Mouse (Mus musculus): ENCODE data around the gene Pidd1.
A peak's percentile ranks its signal among the peaks of the same experiment; 100 is the strongest.
"Not testable (repeated sequence)": the region's sequence is repeated elsewhere in the genome, so short reads cannot be mapped to it uniquely, and the experiment has no call there.

Pidd1 gene

DNA sequence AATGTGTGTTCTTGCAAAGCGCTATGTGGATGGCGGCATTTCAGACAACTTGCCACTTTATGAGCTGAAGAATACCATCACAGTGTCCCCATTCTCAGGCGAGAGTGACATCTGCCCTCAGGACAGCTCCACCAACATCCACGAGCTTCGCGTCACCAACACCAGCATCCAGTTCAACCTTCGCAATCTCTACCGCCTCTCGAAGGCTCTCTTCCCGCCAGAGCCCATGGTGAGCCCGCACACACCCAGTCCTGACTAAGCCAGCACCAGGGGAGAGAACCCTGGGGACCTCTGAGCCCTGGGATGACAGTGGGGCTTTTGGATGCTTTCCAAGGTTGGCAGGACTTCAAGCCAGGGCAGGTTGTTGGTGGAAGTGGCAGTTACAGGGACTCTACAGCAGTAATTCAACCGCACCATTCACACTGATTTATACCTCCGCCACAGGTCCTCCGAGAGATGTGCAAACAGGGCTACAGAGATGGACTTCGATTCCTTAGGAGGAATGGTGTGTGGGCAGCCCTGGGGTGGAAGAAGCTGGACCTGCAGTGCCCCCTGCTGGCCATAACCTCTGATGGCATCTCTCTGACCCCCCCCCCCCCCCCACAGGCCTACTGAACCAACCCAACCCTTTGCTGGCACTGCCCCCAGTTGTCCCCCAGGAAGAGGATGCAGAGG lies 14.3 kb upstream of the Pidd1 start:
- DNase-seq: peak; percentile 50 to 72

DNA sequence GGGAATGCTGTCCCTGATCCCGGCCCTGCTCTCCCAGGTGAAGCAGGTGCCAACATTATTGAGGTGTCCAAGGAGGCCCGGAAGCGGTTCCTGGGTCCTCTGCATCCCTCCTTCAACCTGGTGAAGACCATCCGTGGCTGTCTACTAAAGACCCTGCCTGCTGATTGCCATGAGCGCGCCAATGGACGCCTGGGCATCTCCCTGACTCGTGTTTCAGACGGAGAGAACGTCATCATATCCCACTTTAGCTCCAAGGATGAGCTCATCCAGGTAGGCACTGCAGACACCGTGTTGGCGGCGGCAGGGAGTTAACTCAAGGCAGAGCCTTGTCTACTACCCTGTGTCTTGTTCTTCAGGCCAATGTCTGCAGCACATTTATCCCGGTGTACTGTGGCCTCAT lies 13.4 kb upstream of the Pidd1 start:
- DNase-seq: peak; percentile 4 to 27

DNA sequence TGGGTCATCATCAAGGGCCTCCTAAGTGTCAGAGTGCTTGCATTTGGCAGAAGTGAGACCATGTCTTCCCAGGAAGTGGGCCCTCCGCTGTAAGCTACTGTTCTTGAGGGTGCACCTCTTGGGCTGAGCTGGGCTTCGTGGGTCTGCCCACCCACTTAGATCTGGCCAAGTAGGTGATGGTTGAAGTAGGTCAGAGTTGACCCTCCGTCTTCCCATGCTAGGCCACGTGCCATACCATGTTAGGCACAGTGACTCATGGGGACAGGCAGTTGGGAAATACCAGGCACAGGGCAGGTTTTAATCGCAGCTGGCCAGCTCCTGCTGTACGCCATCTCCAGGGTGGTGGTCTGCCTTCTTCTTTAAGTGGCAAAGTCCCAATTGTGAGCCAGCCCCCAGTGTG lies 12.9 kb upstream of the Pidd1 start:
- peak in 1 of 2 experiments; percentile 55 for DNase-seq

DNA sequence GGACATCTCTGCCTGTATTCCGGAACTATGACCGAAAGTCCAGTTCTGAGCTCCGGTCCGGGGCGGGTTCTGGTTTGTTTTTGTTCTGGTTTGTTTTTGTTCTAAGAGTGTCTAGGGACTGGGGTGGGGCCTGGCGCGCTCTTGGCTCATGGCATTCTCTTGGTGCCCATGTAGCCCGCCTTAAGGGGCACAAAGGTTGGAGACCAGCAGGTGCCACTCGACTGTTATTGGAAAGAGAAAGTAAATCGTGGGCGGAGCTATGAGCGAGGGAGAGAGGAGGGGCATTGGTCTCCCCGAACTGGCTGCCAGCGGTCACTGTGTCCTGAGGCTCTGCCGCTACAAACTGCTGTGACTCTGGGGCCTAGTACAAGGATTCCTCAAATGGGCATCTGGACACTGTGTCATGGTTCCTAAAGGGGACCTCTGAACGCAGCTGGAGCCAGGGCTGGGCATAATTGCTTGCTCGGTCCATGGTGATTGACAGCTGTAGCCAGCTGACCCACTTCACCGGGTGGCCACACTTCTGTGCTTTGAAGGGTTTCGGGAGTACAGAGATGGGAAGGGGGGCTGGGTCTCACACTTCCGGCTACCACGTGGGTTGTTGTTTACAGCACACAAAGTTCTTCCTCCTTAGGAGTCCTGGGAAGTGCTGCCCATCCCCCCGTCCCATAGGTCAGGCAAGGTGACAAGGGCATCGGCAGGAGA lies 11.9 kb upstream of the Pidd1 start:
- peak; percentile 78 to 86 for DNase-seq

DNA sequence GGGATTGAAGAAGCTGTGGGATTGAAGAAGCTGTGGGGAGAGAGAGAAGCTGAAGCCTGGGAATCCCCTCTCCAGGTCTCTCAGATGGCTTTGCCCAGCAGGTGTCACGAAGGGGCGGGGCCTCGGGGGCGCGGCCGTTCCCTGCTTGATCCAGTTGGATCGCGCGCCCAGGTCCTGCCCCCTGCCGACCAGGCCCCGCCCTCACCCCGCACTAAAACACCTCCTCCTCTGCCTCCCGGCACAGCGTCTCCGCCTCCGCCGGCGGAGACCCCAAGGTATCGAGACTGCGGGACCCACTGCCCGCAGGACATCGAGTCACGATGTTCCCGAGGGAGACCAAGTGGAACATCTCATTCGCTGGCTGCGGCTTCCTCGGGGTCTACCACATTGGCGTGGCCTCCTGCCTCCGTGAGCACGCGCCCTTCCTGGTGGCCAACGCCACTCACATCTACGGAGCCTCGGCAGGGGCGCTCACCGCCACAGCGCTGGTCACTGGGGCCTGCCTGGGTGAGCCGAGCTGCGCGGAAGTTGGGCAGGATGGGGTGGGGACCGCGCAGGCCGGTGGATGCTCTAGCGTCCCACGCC lies 11.2 kb upstream of the Pidd1 start, which contains the start of gene Pnpla2:
Pnpla2 (plus strand) TSS at position 232 of the 585 bp plus-strand sequence.
- DNase-seq: peak; percentile 97 to 98

DNA sequence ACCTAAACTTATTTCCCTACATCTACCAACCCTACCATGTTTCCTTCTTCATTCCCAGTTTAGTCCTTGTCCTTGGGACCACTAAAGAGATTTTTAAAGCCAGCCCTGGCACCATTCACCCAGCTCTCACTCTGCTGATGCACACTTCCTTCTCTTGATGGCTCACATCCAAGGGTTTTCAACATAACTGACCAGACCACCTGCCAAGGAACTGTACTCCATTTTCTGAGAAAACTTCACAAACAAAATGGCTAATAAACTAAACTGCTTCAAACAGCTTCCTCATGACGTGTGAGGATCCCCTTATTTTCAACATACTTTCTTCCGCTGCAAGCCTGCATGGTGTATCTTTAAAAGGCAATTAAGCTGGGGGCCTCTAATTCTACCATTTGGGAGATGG lies 9.8 kb upstream of the Pidd1 start:
- peak in 1 of 2 experiments; percentile 4 for DNase-seq

DNA sequence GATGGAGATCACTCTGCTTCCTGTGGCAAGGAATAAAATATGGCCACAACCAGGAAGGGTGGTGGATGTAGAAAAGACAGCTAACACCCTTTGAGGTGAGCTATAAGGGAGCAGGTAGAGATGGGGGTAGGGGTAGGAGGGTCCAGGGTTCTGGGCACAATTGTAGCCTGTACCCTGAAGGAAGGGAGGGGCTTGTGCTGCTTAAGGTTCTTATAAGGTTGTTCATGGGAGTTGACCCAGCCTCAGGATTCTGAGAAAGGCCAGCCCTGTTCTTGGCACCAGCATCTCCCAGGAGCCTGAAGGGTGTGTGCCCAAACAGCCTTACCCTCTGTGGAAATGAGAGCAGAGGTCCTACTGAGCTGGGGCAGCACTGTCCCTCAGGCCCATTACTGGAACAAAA lies 8.1 kb upstream of the Pidd1 start:
- no peak for DNase-seq

DNA sequence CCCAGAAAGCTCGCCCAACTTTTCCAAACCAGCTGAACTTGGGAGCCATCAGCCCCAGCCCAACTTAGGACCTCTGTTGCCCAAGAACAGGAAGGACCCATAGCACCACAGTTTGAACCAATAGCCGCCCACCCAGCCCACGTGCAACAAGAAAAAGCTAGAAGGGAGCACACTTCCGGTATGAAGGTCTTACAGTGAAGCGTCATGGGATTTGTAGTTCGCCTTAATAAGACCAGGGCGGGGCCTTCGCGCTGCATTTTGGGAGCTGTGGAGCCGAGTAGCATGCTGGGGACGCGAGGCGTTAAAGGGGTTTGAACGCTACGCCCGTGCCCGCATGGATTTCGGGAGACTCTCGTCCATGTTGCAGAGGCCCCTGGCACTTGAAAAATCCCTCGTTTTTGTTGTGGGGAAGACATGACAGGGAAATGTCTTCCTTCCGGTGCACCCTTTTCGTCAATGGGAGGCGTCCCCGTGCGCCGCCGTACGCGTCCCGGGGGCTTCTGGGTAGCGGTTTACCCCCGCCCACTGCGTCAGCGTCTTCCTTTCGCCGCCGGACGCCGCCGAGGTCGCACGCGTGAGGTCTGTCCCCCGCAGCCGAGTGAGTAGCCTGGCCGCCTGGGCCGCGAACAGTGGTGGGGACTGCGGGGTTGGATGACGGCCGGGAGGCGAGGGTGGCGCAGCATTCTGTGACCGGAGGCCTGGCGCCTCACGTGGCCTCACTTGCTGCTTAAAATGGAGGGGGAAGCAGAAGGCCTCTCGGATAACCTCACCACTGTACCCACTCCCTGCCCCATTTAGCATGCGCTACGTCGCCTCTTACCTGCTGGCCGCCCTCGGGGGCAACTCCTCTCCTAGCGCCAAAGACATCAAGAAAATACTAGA lies 3.5 kb upstream of the Pidd1 start, which contains the start of gene Rplp2:
Rplp2 (plus strand) TSS at position 261 of the 882 bp plus-strand sequence.
- DNase-seq: peak; percentile 95 to 96

DNA sequence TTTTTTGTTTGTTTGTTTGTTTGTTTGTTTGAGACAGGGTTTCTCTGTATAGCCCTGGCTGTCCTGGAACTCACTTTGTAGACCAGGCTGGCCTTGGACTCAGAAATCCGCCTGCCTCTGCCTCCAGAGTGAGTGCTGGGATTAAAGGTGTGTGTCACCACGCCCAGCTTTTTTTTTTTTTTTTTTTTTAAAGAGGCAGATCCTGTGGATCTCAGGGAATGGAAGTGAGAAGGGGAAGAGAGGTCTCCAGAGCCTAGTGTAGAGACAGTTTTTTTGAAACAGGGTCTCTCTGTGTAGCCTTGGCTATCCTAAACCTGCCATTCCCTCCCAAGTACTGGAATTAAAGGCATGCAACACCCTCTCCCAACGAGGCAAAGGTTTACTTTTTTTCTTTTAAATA lies 2.5 kb upstream of the Pidd1 start:
- DNase-seq: not testable (repeated sequence)

DNA sequence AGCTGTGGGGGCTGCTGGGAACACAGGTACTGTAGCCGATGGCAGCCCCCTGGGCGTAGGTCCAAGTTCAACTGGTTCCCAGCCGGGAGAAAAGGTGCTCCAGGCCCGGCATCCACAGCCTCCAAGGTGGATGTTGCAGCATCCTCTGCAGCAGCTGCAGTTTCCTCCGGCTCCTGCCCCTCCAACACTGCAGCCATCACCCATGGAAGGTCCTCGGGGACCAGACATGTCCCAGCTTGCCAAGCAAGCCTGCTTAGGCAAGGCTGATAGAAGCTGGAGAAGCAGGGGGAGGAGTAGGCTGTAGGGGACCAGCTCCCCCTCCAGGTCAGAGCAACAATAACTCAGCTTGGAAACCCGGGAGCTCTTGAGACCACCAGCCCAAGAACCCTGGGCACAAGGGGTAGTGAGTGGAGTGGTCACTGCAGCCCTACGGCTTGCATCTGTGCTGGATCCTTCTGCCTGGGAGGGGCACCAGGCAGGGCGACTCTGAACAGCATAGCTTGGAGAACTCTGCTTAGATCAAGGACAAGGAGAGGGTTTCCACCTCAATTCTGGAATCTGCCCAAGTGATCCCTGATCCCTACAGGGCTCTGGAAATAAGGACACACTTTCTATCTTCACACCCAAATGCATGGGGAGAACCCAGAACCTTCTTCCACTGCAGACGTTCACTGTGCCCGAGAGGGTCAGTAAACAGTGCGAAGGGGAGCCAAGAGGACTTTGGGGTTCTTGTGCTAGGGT lies 574 bp downstream of the Pidd1 start:
- peak; percentile 46 to 48 for DNase-seq

DNA sequence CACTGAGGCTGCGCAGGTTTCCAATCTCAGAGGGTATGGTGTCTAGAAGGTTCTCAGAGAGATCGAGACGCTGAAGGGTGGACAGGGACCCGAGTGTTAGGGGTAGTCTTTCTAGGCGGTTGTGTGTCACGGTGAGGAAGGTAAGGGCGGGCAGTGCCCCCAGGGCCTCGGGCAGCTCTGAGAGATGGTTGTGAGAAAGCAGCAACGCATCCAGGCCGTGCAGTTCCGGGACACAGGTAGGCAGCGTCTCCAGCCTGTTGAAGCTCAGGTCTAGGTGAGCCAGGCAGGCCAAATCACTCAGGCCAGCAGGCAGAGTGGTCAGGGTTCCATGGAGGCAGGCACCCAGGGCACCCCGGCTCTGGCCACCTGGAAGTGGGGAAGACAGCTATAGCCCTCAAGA lies 1.6 kb downstream of the Pidd1 start:
- peak in 1 of 2 experiments; percentile 23 for DNase-seq

DNA sequence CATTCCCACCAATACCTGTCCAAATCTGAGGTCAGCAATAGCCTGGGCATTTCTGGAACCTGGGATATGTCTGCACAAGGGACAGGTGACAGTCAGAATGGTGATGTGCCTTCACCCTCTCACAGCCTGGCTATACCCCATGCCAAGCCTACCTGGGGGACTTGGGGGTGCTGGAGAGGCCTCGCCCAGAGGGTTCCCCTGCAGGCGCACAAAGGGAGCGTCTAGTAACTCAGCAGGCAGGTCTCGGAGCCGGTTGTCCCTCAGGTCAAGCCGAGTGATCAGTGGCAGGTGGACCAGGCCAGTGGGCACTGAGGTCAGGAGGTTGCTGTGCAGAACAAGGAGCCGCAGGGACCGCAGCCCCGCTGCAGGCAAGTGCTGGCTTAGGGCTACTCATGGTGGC lies 2.4 kb downstream of the Pidd1 start:
- peak in 1 of 2 experiments; percentile 26 for DNase-seq

DNA sequence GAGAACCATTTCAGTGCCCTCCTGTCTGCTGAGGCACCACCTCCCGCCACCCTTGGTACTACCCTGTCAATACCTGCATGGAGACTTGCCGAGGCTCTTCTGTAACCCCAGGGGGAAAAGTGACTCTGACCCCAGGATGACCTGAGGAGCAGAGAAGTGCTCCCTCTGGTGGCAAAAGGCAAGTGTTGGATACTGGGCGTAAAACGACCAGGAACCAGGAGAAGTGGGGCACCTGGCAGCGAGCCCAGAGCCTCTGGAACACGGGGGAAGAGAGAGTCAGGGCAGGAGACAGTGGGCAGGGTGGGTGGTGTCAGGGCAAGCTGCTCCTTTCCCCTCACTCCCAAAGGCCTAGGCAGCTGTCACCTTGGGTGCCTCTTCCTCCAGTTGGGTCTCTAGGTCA lies 3.2 kb downstream of the Pidd1 start:
- peak; percentile 73 to 81 for DNase-seq

DNA sequence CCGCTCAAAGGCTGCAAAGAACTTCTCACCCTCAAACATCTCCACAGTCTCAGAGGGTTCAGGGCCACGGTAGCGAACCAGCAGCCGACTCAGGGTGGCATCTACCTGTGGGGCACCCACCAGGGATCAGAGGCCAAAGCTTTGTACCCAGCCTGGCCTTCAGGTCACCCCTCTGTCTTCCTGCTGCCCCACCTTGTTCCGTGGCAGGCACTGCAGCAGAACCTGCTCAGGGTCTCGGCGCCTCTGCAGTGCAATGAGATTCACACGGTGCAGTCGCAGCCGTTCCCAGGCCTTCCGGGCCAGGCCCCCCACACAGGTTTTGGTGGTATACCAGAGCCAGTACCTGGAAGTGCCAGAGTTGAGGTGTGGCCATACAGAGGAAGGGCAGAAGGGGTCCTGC lies 4.0 kb downstream of the Pidd1 start:
- DNase-seq: no peak

DNA sequence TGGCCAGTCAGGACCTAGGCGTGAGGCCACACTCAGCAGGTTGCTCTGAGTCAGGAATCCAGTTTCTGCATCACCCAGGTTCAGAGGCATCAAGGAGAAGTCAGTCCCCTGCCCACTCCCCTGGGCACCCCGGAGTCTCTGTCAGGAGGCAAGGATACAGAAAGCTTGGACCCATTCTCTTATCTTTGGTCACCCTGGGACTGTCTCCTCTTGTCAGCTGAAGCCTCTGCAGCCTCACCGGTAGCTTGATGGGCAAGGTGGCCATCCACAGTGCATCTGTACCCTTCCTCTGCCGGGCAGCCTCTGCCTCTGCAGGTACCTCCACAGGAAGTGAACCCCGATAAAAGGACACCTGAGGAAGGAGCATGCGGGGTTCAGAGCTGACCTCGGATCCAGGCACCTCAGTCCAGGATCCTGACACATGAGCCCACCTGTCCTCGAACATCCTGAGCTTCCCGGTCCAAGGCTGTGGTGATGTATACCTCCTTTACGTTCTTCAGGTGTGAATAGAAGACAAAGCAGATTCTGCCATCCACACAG lies 4.6 kb downstream of the Pidd1 start:
- DNase-seq: no peak

DNA sequence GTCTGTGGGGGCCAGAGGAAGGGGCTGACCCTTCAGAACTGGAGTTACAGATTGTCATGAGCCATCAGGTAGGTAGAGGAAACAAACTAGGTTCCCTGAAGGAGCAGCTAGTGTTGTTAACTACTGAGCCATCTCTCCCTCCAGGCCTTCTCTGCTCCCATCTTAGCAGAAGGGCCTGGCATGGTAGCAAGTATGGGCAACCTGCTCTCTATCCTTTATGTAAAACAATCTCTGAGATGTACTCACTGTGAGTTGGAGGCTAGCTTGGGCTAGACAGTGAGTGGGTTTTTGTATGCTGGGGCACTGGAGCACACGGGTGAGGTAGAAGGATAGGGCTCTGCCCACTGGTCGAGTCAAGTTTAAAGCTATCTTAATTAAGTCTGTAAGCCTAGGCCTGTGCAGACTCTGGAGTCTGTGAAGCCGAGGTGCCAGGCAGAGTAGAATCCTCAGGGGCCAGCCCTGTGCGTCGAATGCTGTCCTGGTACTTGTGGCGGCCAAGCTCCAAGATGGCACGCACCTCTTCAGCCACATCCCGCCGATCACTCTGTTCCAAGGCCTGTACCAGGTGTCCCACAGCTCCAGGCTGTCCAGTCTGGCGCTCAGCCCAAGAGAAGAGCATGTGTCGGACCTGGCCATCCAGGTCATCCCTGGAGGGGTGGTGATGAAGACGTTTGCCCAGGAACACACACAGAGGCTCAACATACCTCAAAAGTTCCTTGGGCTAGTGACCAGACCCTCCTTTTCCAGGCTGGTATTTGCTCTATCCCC lies 5.4 kb downstream of the Pidd1 start:
- DNase-seq: no peak

DNA sequence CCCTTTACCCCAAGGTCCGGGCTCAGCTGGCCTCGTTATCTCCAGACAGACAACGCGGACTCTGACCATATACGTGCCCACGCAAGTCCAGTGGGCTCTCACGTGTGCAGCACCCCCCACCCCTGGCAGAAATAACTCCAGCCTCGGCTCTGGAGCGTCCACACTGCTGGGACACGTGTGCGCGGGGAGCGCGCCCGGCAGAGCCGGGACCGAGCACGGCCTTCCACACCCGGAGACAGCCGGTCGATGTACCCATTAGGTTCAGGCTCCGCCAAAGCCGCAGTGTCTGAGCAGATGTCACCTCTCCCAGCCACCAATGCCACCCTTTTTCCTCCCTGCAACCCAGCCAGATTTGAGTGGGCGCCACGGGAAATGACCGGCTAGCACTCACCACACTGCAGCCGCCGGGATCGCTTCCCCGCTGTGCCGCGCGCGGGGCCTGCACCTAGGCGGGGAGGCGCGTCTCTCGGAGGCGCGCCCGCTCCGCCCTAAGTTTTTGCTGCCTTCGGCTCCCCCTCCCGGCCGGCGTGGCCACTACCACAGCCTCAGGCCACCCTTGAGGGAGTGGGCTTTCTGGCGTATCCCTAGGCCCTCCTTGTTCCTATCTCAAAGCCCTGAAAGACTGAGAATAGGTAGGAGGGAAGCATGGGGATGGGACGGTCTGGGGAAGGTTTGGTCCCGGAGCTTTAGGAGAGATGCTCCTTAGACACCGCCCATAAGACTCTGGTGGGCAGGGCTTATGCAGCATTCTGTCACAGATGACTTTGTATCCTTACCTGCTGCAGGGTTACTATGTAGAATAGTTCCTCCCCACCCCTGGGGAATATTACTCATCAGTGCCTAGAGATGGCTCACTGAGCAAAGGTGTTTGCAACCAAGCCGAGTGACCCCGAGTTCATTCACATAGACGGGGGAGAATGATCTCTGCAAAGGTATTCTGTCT lies 6.4 kb downstream of the Pidd1 start, which contains the start of gene Slc25a22:
Slc25a22 (minus strand) TSS at position 715 of the 943 bp plus-strand sequence.
- peak; percentile 87 to 89 for DNase-seq

DNA sequence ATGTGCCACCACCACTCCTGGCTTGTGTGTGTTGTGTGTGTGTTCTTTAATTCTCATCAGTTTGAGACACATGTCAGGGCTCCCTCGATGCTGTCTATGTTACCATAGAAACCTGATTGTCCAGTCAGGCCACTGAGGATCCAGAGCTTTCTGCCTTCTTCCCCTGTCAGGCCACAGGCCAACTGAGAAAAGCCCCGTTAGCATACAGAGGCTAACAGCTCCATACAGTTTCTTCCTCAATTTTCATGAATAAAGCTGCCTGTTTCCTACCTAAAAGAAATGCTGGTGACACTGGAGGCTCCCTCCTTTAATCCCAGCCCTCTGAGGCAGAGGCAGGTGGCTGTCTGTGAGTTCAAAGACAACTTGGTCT lies 7.3 kb downstream of the Pidd1 start:
- DNase-seq: no peak

DNA sequence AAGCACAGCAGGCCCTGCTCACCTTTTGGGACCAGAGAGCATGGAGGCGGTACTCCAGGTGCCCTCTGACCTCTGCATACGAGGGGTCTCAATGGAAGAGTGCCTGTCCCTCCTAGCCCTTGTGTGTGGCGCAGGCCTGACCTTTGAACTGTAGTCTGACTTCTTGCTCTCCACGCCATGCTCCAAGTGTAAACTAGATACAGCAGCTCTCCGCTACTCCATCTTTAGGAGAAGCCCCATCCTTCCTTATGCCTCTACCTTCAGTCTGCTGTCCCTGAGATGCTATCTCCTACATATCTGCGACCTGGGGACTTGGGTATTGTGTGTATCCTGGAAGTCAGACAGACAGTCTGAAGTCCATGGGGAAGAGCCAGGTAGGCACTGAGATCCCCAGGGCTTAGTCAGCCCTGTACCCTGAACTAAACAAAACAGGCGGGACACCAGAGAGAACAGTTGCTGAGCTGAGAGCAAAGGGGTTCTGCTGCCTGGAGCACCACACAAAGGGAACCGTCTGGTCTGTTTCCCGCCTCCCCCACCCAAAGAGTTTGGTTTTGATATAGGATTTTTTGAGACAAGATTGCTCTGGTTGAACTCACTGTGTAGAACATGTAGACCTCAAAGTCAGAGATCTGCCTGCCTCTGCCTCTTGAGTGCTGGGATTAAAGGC lies 7.8 kb downstream of the Pidd1 start:
- no peak for DNase-seq
